Mouse (Mus musculus): ENCODE data around the gene Irs2.

- TF ChIP-seq CTCF (conservative IDR thresholded peaks at IDR 0.05; ENCODE audit: low read length) (no peak), NANOG (IDR thresholded peaks at IDR 0.05; ENCODE audit: borderline replicate concordance, low read length) (no peak), POU5F1 (IDR thresholded peaks at IDR 0.05; ENCODE audit: borderline replicate concordance, low read length) (no peak)
Observed at GRCm38 (mm10) chr8:11011787-11012485, 3.7 kb upstream of the Irs2 start.

Data from E14TG2a.4 (cell line).